Mouse (Mus musculus) WW6 (cell line): ENCODE measurements around the gene Wrap53.
"Not testable (repeated sequence)": the region's sequence is repeated elsewhere in the genome, so short reads cannot be mapped to it uniquely, and the experiment has no call there.

Experiments used
- DNase-seq: peaks from one replicate; pipeline ENCODE4 v3.0.0-alpha.2; 2013; ENCODE audit warnings: low read depth, low spot score

The Wrap53 gene

GRCm38 (mm10) chr11:69532480-69533150, 47.4 kb downstream of the Wrap53 start:
- DNase-seq, result no peak

GRCm38 (mm10) chr11:69530755-69531154, 49.3 kb downstream of the Wrap53 start:
- not testable (repeated sequence) for DNase-seq

GRCm38 (mm10) chr11:69530281-69530680, 49.8 kb downstream of the Wrap53 start:
- not testable (repeated sequence) for DNase-seq

- DNase-seq, result no peak
Observed at GRCm38 (mm10) chr11:69528031-69528390, 52.0 kb downstream of the Wrap53 start.

- DNase-seq, result no peak
Observed at GRCm38 (mm10) chr11:69527098-69528030, 52.7 kb downstream of the Wrap53 start.

- DNase-seq, result no peak
Observed at GRCm38 (mm10) chr11:69526631-69527030, 53.4 kb downstream of the Wrap53 start.

GRCm38 (mm10) chr11:69525661-69526060, 54.4 kb downstream of the Wrap53 start:
- DNase-seq, result no peak

- DNase-seq, result no peak
Observed at GRCm38 (mm10) chr11:69523651-69524050, 56.4 kb downstream of the Wrap53 start.

- DNase-seq, result no peak
Observed at GRCm38 (mm10) chr11:69521526-69522149, 58.4 kb downstream of the Wrap53 start.

- DNase-seq, result no peak
Observed at GRCm38 (mm10) chr11:69519976-69520375, 60.1 kb downstream of the Wrap53 start.

- DNase-seq, result no peak
Observed at GRCm38 (mm10) chr11:69516661-69517060, 63.4 kb downstream of the Wrap53 start.

- no peak for DNase-seq
Observed at GRCm38 (mm10) chr11:69516151-69516640, 63.9 kb downstream of the Wrap53 start.

- DNase-seq, result no peak
Observed at GRCm38 (mm10) chr11:69513840-69514239, 66.2 kb downstream of the Wrap53 start.
